Mouse (Mus musculus): ENCODE results near the gene BC035044. TPM values are rescaled to one million over a fixed set of nuclear protein-coding genes. Genes with fewer than 3 reads are reported as not detected.

BC035044 gene
- polyA plus RNA-seq, 1 experiment: not detected

DNA sequence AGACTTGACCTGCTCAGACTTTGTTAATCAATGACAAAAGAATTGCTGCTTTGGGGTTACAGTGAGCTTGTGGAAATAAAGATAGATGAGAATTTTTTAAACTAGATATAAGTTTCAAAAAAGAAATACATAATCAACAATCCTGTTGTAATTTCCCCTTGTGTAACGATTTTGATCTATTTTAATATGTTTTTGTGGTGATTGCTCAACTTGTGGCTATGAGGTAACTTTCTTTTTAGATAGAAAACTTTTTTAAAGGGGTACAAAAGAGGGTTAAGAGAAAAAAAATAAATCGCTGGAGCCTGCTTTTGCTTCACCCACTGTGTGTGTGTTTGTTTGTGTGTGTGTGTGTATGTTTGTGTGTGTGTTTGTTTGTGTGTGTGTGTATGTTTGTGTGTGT, 39.8 kb downstream of the BC035044 start:
- Histone ChIP-seq H3K27ac (ENCODE audit: insufficient read depth, low read length) (no peak overlapping the region), H3K9ac (ENCODE audit: low read depth, poor library complexity, severe bottlenecking) (no peak overlapping the region)
- TF ChIP-seq EP300 (IDR thresholded peaks at IDR 0.05; ENCODE audit: insufficient read depth, low read depth, low read length) (no peak), CTCF (IDR thresholded peaks at IDR 0.05; ENCODE audit: low read depth, low read length) (no peak), POLR2A (IDR thresholded peaks at IDR 0.05; ENCODE audit: insufficient read depth, low read length) (no peak)

GRCm38 (mm10) chr6:128850671-128851070, 40.3 kb downstream of the BC035044 start:
- Histone ChIP-seq H3K4me1 (ENCODE audit: control insufficient read depth, insufficient read depth, low read length) (no peaks in the 10 kb centered on the region), H3K36me3 (ENCODE audit: control insufficient read depth, insufficient read depth, low read length, poor library complexity, severe bottlenecking) (no peaks in the 10 kb centered on the region), H3K9ac (ENCODE audit: low read depth, poor library complexity, severe bottlenecking) (no peak overlapping the region), H3K27ac (ENCODE audit: insufficient read depth, low read length) (no peak overlapping the region), H3K27me3 (ENCODE audit: control insufficient read depth, insufficient read depth, low read length, poor library complexity, severe bottlenecking) (no peaks in the 10 kb centered on the region), H3K9me3 (replicated peaks; ENCODE audit: control insufficient read depth, insufficient read depth, low read length, poor library complexity, severe bottlenecking) (0 out of 2 replicates have a peak, but pooled peaks cover 4% of the 10 kb centered on the region), H3K4me3 (ENCODE audit: low read depth, low read length) (no peak overlapping the region)
- no peak for TF ChIP-seq CTCF (IDR thresholded peaks at IDR 0.05; ENCODE audit: low read depth, low read length)
- TF ChIP-seq EP300 (IDR thresholded peaks at IDR 0.05; ENCODE audit: insufficient read depth, low read depth, low read length): no peak
- TF ChIP-seq POLR2A (IDR thresholded peaks at IDR 0.05; ENCODE audit: insufficient read depth, low read length): no peak

More for the DNA sequence above, 39.8 kb downstream of the BC035044 start:
- H3K9me3 ChIP-seq (replicated peaks; ENCODE audit: control insufficient read depth, insufficient read depth, low read length, poor library complexity, severe bottlenecking): 0 out of 2 replicates have a peak, but pooled peaks cover 4% of the 10 kb centered on the region
- H3K36me3 ChIP-seq (ENCODE audit: control insufficient read depth, insufficient read depth, low read length, poor library complexity, severe bottlenecking): no peaks in the 10 kb centered on the region
- H3K4me3 ChIP-seq (ENCODE audit: low read depth, low read length): no peak overlapping the region
- H3K27me3 ChIP-seq (ENCODE audit: control insufficient read depth, insufficient read depth, low read length, poor library complexity, severe bottlenecking): no peaks in the 10 kb centered on the region
- H3K4me1 ChIP-seq (ENCODE audit: control insufficient read depth, insufficient read depth, low read length): no peaks in the 10 kb centered on the region

GRCm38 (mm10) chr6:128849902-128850301, 41.0 kb downstream of the BC035044 start:
- Histone ChIP-seq H3K27me3 (ENCODE audit: control insufficient read depth, insufficient read depth, low read length, poor library complexity, severe bottlenecking) (no peaks in the 10 kb centered on the region), H3K27ac (ENCODE audit: insufficient read depth, low read length) (no peak overlapping the region), H3K9ac (ENCODE audit: low read depth, poor library complexity, severe bottlenecking) (no peak overlapping the region), H3K9me3 (replicated peaks; ENCODE audit: control insufficient read depth, insufficient read depth, low read length, poor library complexity, severe bottlenecking) (0 out of 2 replicates have a peak, but pooled peaks cover 4% of the 10 kb centered on the region), H3K4me1 (ENCODE audit: control insufficient read depth, insufficient read depth, low read length) (no peaks in the 10 kb centered on the region), H3K4me3 (ENCODE audit: low read depth, low read length) (no peak overlapping the region), H3K36me3 (ENCODE audit: control insufficient read depth, insufficient read depth, low read length, poor library complexity, severe bottlenecking) (no peaks in the 10 kb centered on the region)
- peak; percentile 6 for TF ChIP-seq CTCF (IDR thresholded peaks at IDR 0.05; ENCODE audit: low read depth, low read length)
- no peak for TF ChIP-seq EP300 (IDR thresholded peaks at IDR 0.05; ENCODE audit: insufficient read depth, low read depth, low read length)
- no peak for TF ChIP-seq POLR2A (IDR thresholded peaks at IDR 0.05; ENCODE audit: insufficient read depth, low read length)

DNA sequence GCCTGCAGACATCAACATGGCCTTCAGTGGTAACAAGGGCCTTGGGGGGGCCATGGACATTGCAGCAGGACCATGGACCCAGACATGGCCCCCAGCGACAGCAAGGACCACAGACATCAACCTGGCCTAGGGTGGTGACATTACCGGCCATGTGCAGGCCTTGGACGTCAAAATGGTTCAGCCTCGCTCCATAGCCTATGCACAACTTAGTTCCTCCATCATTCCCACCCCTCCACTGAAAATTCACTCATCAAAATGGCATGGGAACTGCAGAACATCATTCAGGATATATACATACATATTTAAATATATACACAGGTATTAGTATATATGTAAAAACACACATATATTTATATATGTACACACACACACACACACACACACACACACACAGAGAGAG, 43.5 kb downstream of the BC035044 start:
- Histone ChIP-seq H3K9me3 (replicated peaks; ENCODE audit: control insufficient read depth, insufficient read depth, low read length, poor library complexity, severe bottlenecking) (0 out of 2 replicates have a peak, but pooled peaks cover 4% of the 10 kb centered on the region), H3K27me3 (ENCODE audit: control insufficient read depth, insufficient read depth, low read length, poor library complexity, severe bottlenecking) (no peaks in the 10 kb centered on the region), H3K4me3 (ENCODE audit: low read depth, low read length) (no peak overlapping the region), H3K27ac (ENCODE audit: insufficient read depth, low read length) (no peak overlapping the region), H3K9ac (ENCODE audit: low read depth, poor library complexity, severe bottlenecking) (no peak overlapping the region), H3K4me1 (ENCODE audit: control insufficient read depth, insufficient read depth, low read length) (no peaks in the 10 kb centered on the region), H3K36me3 (ENCODE audit: control insufficient read depth, insufficient read depth, low read length, poor library complexity, severe bottlenecking) (no peaks in the 10 kb centered on the region)
- no peak for TF ChIP-seq EP300 (IDR thresholded peaks at IDR 0.05; ENCODE audit: insufficient read depth, low read depth, low read length)
- TF ChIP-seq CTCF (IDR thresholded peaks at IDR 0.05; ENCODE audit: low read depth, low read length): no peak
- no peak for TF ChIP-seq POLR2A (IDR thresholded peaks at IDR 0.05; ENCODE audit: insufficient read depth, low read length)

DNA sequence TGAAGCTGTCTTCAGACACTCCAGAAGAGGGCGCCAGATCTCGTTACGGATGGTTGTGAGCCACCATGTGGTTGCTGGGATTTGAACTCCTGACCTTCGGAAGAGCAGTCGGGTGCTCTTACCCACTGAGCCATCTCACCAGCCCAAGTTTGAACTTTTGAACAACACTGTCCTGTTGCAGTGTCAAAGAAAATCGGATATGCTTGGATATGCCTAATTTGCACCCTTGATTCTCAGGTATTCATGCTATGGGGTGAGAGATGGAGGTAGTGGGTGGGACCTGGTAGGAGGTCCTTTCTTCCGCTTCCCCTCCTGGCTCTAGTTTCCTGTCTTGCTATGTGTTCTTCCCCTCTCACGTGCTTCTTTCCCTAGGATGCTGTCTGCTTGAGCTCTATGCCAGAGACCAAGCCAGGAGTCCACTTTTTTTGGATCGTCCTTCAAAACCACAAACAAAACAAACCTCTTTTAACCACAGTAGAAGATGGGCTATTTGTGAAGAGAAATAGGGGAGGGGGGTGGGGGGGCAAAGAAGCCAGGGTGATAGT, 44.9 kb downstream of the BC035044 start:
- Histone ChIP-seq H3K36me3 (ENCODE audit: control insufficient read depth, insufficient read depth, low read length, poor library complexity, severe bottlenecking) (no peaks in the 10 kb centered on the region), H3K9ac (ENCODE audit: low read depth, poor library complexity, severe bottlenecking) (no peak overlapping the region), H3K4me3 (ENCODE audit: low read depth, low read length) (no peak overlapping the region), H3K27ac (ENCODE audit: insufficient read depth, low read length) (no peak overlapping the region), H3K4me1 (ENCODE audit: control insufficient read depth, insufficient read depth, low read length) (no peaks in the 10 kb centered on the region), H3K9me3 (replicated peaks; ENCODE audit: control insufficient read depth, insufficient read depth, low read length, poor library complexity, severe bottlenecking) (0 out of 2 replicates have a peak, but pooled peaks cover 4% of the 10 kb centered on the region), H3K27me3 (ENCODE audit: control insufficient read depth, insufficient read depth, low read length, poor library complexity, severe bottlenecking) (no peaks in the 10 kb centered on the region)
- TF ChIP-seq EP300 (IDR thresholded peaks at IDR 0.05; ENCODE audit: insufficient read depth, low read depth, low read length): no peak
- TF ChIP-seq POLR2A (IDR thresholded peaks at IDR 0.05; ENCODE audit: insufficient read depth, low read length): no peak
- no peak for TF ChIP-seq CTCF (IDR thresholded peaks at IDR 0.05; ENCODE audit: low read depth, low read length)

- peak overlapping the region; percentile 85 for H3K27ac ChIP-seq (ENCODE audit: insufficient read depth, low read length)
- H3K4me1 ChIP-seq (ENCODE audit: control insufficient read depth, insufficient read depth, low read length): no peaks in the 10 kb centered on the region
- H3K36me3 ChIP-seq (ENCODE audit: control insufficient read depth, insufficient read depth, low read length, poor library complexity, severe bottlenecking): no peaks in the 10 kb centered on the region
- no peaks in the 10 kb centered on the region for H3K27me3 ChIP-seq (ENCODE audit: control insufficient read depth, insufficient read depth, low read length, poor library complexity, severe bottlenecking)
- H3K9me3 ChIP-seq (replicated peaks; ENCODE audit: control insufficient read depth, insufficient read depth, low read length, poor library complexity, severe bottlenecking): 0 out of 2 replicates have a peak, but pooled peaks cover 1% of the 10 kb centered on the region
- no peak overlapping the region for H3K9ac ChIP-seq (ENCODE audit: low read depth, poor library complexity, severe bottlenecking)
- TF ChIP-seq EP300 (IDR thresholded peaks at IDR 0.05; ENCODE audit: insufficient read depth, low read depth, low read length) (no peak), POLR2A (IDR thresholded peaks at IDR 0.05; ENCODE audit: insufficient read depth, low read length) (no peak), CTCF (IDR thresholded peaks at IDR 0.05; ENCODE audit: low read depth, low read length) (peak; percentile 99)
- peak overlapping the region; percentile 56 for H3K4me3 ChIP-seq (ENCODE audit: low read depth, low read length)
Measured at GRCm38 (mm10) chr6:128845319-128845979, 45.5 kb downstream of the BC035044 start.

Data from ES-Bruce4 (cell line).